In the genomic region with DNA sequence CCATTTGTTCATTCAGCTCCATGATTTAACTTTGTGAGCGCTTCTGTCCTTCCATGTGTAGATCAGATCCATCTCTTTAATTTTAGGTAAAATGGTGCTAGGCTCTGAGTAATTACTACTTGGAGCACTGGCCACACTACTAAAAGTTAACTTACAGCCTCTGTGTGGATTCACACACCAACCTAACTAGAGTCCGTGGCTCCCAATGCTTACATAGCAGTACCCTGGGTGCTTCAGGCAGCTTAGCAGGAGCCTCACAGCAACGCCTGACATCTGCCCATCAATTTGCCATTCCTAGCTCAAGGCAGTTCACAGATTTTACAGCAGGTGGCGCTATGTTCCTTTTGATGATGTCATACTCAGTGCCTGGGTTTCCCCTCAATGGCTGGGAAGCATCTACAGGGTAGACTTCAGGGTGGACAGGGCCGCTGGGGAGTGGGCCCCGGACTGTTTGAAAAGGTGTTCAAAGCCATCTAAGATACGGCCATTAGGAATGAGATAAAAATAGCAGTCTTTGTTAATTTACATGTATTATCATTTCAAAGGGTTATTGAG, we compare ENCODE assay signal across 9 mouse cellular contexts.
DNase-seq lines count a peak whose midpoint lies in the region; ATAC-seq and TF ChIP-seq lines count a peak whose summit lies in the region.
"Had no signal": no experiment of that assay in that cellular context is flagged by ENCODE, and none has a peak within 500 bp of the region (broad histone marks: within the 10 kb centered on the region; RNA-seq: fewer than 3 reads in every experiment).

No protein-coding gene starts in this region.

- H3K36me3 ChIP-seq in hindbrain, embryonic 12.5 days = no peaks in the 10 kb centered on the region
- H3K36me3 ChIP-seq in midbrain, embryonic 13.5 days = no peaks in the 10 kb centered on the region
- H3K36me3 ChIP-seq: limb, embryonic 13.5 days had no signal

- intact Hi-C loops in gastrocnemius, adult 2 months (cut with DNase I) = no loop called here

- no peaks in the 10 kb centered on the region for H3K27me3 ChIP-seq in hindbrain, embryonic 12.5 days
- H3K27me3 ChIP-seq in midbrain, embryonic 13.5 days = no peaks in the 10 kb centered on the region
- H3K27me3 ChIP-seq: limb, embryonic 13.5 days had no signal

- no peak for DNase-seq in gastrocnemius, adult 2 months
- no peak for DNase-seq in gastrocnemius, adult 8-10 months (ENCODE audit: low spot score in 2 of 2)
- peak; percentile 75 for DNase-seq in embryo, embryonic 9.5 days (ENCODE audit: extremely low spot score)
- peak; percentile 81 for DNase-seq in layer of hippocampus, postnatal 10 days (ENCODE audit: low spot score in 2 of 2)
- DNase-seq in spleen, adult 12 weeks (ENCODE audit: low spot score) = no peak

- H3K4me1 ChIP-seq in hindbrain, embryonic 12.5 days = no peaks in the 10 kb centered on the region
- 0 out of 2 replicates have a peak, but pooled peaks cover 4% of the 10 kb centered on the region for H3K4me1 ChIP-seq in midbrain, embryonic 13.5 days (replicated peaks)

- peak; percentile 46 for ATAC-seq in activated CD4-positive, CD25-positive, alpha-beta regulatory T cell, adult 4 months
- peak; percentile 85 for ATAC-seq in hindbrain, embryonic 12.5 days (ENCODE audit: low FRiP score)
- peak; percentile 91 for ATAC-seq in midbrain, embryonic 13.5 days

- WGBS in hindbrain, embryonic 12.5 days = 47% methylated on average over 7 of the region's 7 CpGs
- 41% methylated on average over 7 of the region's 7 CpGs for WGBS in midbrain, embryonic 13.5 days

- no peak overlapping the region for H3K4me2 ChIP-seq in hindbrain, embryonic 12.5 days (replicated peaks)
- H3K4me2 ChIP-seq in midbrain, embryonic 13.5 days (replicated peaks) = no peak overlapping the region
- H3K4me2 ChIP-seq: limb, embryonic 13.5 days had no signal

- no peaks in the 10 kb centered on the region for H3K9me3 ChIP-seq in hindbrain, embryonic 12.5 days (replicated peaks)
- no peaks in the 10 kb centered on the region for H3K9me3 ChIP-seq in midbrain, embryonic 13.5 days
- H3K9me3 ChIP-seq: limb, embryonic 13.5 days had no signal

- TF ChIP-seq CTCF in gastrocnemius, adult 2 months (IDR thresholded peaks at IDR 0.05) = peak; percentile 60

- no peak overlapping the region for H3K9ac ChIP-seq in hindbrain, embryonic 12.5 days
- no peak overlapping the region for H3K9ac ChIP-seq in midbrain, embryonic 13.5 days (replicated peaks)
- H3K9ac ChIP-seq: limb, embryonic 13.5 days had no signal

- H3K4me3 ChIP-seq in gastrocnemius, adult 2 months = no peak overlapping the region
- H3K4me3 ChIP-seq in hindbrain, embryonic 12.5 days = no peak overlapping the region
- no peak overlapping the region for H3K4me3 ChIP-seq in midbrain, embryonic 13.5 days (replicated peaks)
- H3K4me3 ChIP-seq: limb, embryonic 13.5 days had no signal

- no peak overlapping the region for H3K27ac ChIP-seq in gastrocnemius, adult 2 months
- H3K27ac ChIP-seq in hindbrain, embryonic 12.5 days = no peak overlapping the region
- H3K27ac ChIP-seq in midbrain, embryonic 13.5 days = no peak overlapping the region
- H3K27ac ChIP-seq: limb, embryonic 13.5 days had no signal

Comparison
In these comparisons a context has a peak if more than half of its experiments do, and no peak if none do; other contexts are left out.
1. DNase-seq: peak in embryo, embryonic 9.5 days (single experiment) and layer of hippocampus, postnatal 10 days (2 of 2); none in gastrocnemius, adult 2 months (single experiment), gastrocnemius, adult 8-10 months (0 of 2) and spleen, adult 12 weeks (single experiment).
2. Peak in every context shown above with its lines, with median percentiles within 50 percentile points of each other: ATAC-seq.